Mouse (Mus musculus): ENCODE data around the gene Psmc2. TPM values are rescaled to one million over a fixed set of nuclear protein-coding genes. Genes with fewer than 3 reads are reported as not detected.

Psmc2 gene
- total RNA-seq, 2 experiments from 2014 or later = 91.1 to 94.2 TPM

- no peak for DNase-seq (ENCODE audit: low spot score)
- intact Hi-C loops (cut with DNase I) = no loop called here
These were observed 7.1 kb downstream of the Psmc2 start for GRCm38 (mm10) chr5:21792166-21792565.

DNA sequence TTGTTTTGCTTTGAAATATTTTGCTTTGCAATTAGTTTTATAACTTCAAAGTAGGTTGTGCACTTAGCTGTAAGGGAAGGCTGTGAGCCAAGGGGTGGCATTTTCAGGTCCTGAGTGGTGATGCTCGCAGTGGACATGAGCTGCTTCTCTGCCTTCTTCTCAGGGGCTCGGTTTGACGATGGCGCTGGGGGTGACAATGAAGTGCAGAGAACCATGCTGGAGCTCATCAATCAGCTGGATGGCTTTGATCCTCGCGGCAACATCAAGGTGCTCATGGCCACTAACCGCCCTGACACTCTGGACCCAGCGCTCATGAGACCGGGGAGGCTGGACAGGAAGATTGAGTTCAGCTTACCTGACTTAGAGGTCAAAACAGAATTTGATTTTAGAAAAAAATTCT, 17.8 kb downstream of the Psmc2 start:
- intact Hi-C loops (cut with DNase I) = no loop called here
- no peak for DNase-seq (ENCODE audit: low spot score)

- no peak for DNase-seq (ENCODE audit: low spot score)
- intact Hi-C loops (cut with DNase I) = no loop called here
These were observed 18.7 kb downstream of the Psmc2 start for GRCm38 (mm10) chr5:21803691-21804188.

DNA sequence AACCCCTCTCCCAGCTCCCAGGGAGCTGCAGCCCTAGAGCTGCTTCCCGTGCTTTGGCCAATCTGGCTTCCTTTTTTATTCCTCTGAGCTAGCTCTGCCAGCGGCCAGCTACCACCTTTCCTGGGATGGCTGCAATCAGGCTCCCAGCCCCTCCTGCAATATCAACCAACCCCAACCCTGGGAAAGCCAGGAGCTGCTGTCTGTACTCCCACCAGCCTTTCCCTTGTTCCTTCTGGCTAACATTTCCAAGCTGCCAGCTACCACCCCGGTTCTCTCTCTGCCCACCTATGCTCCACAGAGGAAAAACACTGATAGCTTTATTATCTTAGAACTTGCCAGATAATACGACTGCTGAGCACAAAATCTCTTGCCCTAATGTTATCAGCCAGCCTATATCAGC, 19.8 kb downstream of the Psmc2 start:
- intact Hi-C loops (cut with DNase I) = no loop called here
- no peak for DNase-seq (ENCODE audit: low spot score)

- no peak for DNase-seq (ENCODE audit: low spot score)
- intact Hi-C loops (cut with DNase I) = no loop called here
These were observed 25.8 kb downstream of the Psmc2 start for GRCm38 (mm10) chr5:21810924-21811323.

- DNase-seq (ENCODE audit: low spot score) = no peak
- intact Hi-C loops (cut with DNase I) = no loop called here
These were observed 28.9 kb downstream of the Psmc2 start for GRCm38 (mm10) chr5:21813994-21814393.

DNA sequence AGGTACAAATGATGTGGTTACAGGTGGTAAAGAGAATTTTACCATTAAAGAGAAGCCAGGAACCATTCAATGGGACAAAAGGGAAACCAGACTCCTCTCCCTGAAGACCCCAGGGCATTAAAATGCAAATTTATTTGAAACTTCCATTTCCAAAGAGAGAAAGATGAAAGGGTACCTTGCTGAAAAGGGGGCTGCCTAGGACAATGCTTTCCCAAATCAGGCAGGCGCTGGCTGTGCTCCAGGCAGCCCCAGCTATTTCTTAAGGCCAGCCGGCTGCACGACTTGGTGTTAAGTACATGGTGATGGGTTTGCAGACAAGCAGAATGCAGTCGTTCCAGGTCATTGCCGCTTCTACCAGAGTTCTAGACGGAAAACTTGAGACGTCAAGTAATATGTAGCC, 41.3 kb downstream of the Psmc2 start:
- intact Hi-C loops (cut with DNase I) = no loop called here

GRCm38 (mm10) chr5:21827643-21828042, 42.6 kb downstream of the Psmc2 start:
- intact Hi-C loops (cut with DNase I) = no loop called here
- no peak for DNase-seq (ENCODE audit: low spot score)

More for the DNA sequence above, 41.3 kb downstream of the Psmc2 start:
- no peak for DNase-seq (ENCODE audit: low spot score)

DNA sequence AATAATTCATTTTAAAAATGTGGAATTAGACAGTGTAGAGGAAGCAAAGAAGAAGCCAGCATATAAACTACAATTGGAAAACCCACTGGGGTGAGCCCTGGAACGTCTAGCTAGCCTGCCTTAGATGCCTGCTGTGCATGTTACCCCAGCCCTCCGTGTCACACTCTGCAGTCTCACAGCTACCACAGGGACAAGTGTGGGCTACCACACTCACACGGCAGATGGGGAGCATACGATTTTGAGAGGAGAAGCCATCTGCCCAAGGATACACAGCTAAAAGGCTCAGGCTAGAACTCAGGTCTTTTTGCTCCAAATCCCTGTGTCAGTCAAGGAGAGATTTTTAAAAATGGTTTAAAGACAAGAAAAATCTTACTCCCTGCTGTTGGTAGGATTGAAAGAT, 43.8 kb downstream of the Psmc2 start:
- no peak for DNase-seq (ENCODE audit: low spot score)
- intact Hi-C loops (cut with DNase I) = no loop called here

DNA sequence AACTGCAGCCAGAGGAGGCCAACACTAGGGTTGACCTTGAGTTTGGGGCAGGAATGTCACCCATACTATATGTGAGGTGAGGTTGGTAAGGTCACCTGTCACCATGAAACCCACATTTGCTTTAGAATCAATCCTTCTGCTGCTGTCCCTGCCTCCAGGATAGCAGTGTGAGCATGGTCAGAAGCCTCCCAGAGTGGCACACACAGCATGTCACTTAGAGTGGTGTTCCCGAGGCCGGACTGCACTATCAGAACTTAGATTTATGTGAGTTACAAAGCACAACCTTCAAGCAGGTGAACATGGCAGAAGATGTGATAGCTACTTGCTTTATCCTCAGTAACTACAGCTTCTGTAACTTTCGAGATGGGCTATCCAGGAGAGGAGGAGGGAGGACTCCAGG, 46.7 kb downstream of the Psmc2 start:
- intact Hi-C loops (cut with DNase I) = no loop called here
- no peak for DNase-seq (ENCODE audit: low spot score)

GRCm38 (mm10) chr5:21844676-21845075, 59.6 kb downstream of the Psmc2 start:
- no peak for DNase-seq (ENCODE audit: low spot score)
- intact Hi-C loops (cut with DNase I) = no loop called here

- no peak for DNase-seq (ENCODE audit: low spot score)
- intact Hi-C loops (cut with DNase I) = no loop called here
These were observed 61.7 kb downstream of the Psmc2 start for GRCm38 (mm10) chr5:21846616-21847290.

GRCm38 (mm10) chr5:21847438-21847837, 62.4 kb downstream of the Psmc2 start:
- intact Hi-C loops (cut with DNase I) = no loop called here
- DNase-seq (ENCODE audit: low spot score) = no peak

GRCm38 (mm10) chr5:21851679-21852340, 66.7 kb downstream of the Psmc2 start:
- DNase-seq (ENCODE audit: low spot score) = no peak
- intact Hi-C loops (cut with DNase I) = no loop called here

Other genes with a start within 250 kb of the Psmc2 start
- 1 to 10 TPM; 2.4 to 4.2 TPM for gene Lrrc17, start 241.7 kb upstream of the Psmc2 start, total RNA-seq (2021)
- gene Fbxl13, start 139.6 kb upstream of the Psmc2 start, total RNA-seq (2021) = not detected
- 1 to 10 TPM; 6.6 to 7.8 TPM for gene Armc10, start 139.5 kb upstream of the Psmc2 start, total RNA-seq (2021)
- 1 to 10 TPM; 4.5 to 5.4 TPM for gene Napepld, start 83.9 kb upstream of the Psmc2 start, total RNA-seq (2021)
- gene Pmpcb, start 48.1 kb upstream of the Psmc2 start, total RNA-seq (2021) = 100 to 1,000 TPM; 241 to 242 TPM
- 10 to 100 TPM; 19.5 to 20.6 TPM for gene Dnajc2, start within 50 bp of the Psmc2 start, total RNA-seq (2021)
- not detected for gene Slc26a5, start 80.3 kb downstream of the Psmc2 start, total RNA-seq (2021)